ENCODE assay signal across 32 mouse cellular contexts in the genomic region with DNA sequence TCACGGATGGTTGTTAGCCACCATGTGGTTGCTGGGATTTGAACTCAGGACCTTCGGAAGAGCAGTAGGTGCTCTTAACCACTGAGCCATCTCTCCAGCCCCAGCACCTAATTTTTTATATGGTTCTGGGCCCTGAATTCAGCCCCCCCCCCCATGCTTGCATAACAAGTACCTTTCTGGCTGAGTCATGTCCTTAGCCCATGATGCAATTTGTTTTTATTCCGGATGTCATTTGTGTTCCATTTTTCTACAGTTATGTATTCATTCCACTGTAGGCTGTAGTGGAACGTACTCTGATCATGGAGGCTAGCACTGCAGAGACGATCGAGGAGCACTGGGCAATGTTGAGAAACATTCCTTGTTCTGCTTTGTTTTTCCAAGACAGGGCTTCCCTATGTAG.
"Had no signal": no experiment of that assay in that cellular context is flagged by ENCODE, and none has a peak within 500 bp of the region (broad histone marks: within the 10 kb centered on the region; RNA-seq: fewer than 3 reads in every experiment).

No protein-coding gene starts in this region.

- H3K27ac ChIP-seq: limb, embryonic 10.5 days; limb, embryonic 12.5 days; limb, embryonic 13.5 days; limb, embryonic 15.5 days; liver, embryonic 12.5 days; liver, embryonic 13.5 days; liver, embryonic 14.5 days; liver, embryonic 15.5 days; lung, embryonic 15.5 days; macrophage; midbrain, embryonic 10.5 days; midbrain, embryonic 12.5 days; midbrain, embryonic 13.5 days; midbrain, embryonic 15.5 days; neural tube, embryonic 12.5 days; neural tube, embryonic 13.5 days had no signal

- H3K9me3 ChIP-seq: limb, embryonic 10.5 days; limb, embryonic 12.5 days; limb, embryonic 13.5 days; limb, embryonic 15.5 days; liver, embryonic 12.5 days; liver, embryonic 13.5 days; liver, embryonic 15.5 days; lung, embryonic 15.5 days; megakaryocyte, embryonic 14.5 days; midbrain, embryonic 10.5 days; midbrain, embryonic 12.5 days; midbrain, embryonic 13.5 days; midbrain, embryonic 15.5 days; neural tube, embryonic 12.5 days; neural tube, embryonic 13.5 days had no signal

- ATAC-seq: liver, embryonic 12.5 days; lung, postnatal 0 days; midbrain, embryonic 13.5 days; midbrain, embryonic 15.5 days; midbrain, embryonic 16.5 days had no signal

- H3K9ac ChIP-seq: limb, embryonic 12.5 days; limb, embryonic 13.5 days; limb, embryonic 15.5 days; liver, embryonic 12.5 days; liver, embryonic 13.5 days; liver, embryonic 14.5 days; liver, embryonic 15.5 days; lung, embryonic 14.5 days; lung, embryonic 15.5 days; midbrain, embryonic 12.5 days; midbrain, embryonic 13.5 days; midbrain, embryonic 15.5 days; neural tube, embryonic 12.5 days; neural tube, embryonic 13.5 days had no signal

- DNase-seq: left cerebral cortex, postnatal 4 days; liver; liver, embryonic 13.5 days; lung, adult 18-20 months; lung, adult 2 months; lung, embryonic 14.5 days; lung, postnatal 10 days; lung, postnatal 14 days; lung, postnatal 36 days; lung, postnatal 4 days; midbrain, embryonic 14.5 days had no signal

- H3K27me3 ChIP-seq: limb, embryonic 12.5 days; limb, embryonic 13.5 days; limb, embryonic 15.5 days; liver, embryonic 12.5 days; liver, embryonic 13.5 days; liver, embryonic 15.5 days; lung, embryonic 15.5 days; midbrain, embryonic 12.5 days; midbrain, embryonic 13.5 days; midbrain, embryonic 15.5 days; neural tube, embryonic 12.5 days; neural tube, embryonic 13.5 days had no signal

- H3K36me3 ChIP-seq: midbrain, embryonic 15.5 days had no signal

- H3K4me3 ChIP-seq: limb, embryonic 10.5 days; limb, embryonic 12.5 days; limb, embryonic 13.5 days; limb, embryonic 15.5 days; liver, embryonic 12.5 days; liver, embryonic 13.5 days; liver, embryonic 15.5 days; lung, embryonic 15.5 days; midbrain, embryonic 10.5 days; midbrain, embryonic 12.5 days; midbrain, embryonic 13.5 days; midbrain, embryonic 15.5 days; myocyte; neural tube, embryonic 12.5 days; neural tube, embryonic 13.5 days had no signal

- H3K4me2 ChIP-seq: limb, embryonic 12.5 days; limb, embryonic 13.5 days; limb, embryonic 15.5 days; liver, embryonic 11.5 days; liver, embryonic 12.5 days; liver, embryonic 13.5 days; liver, embryonic 15.5 days; lung, embryonic 14.5 days; lung, embryonic 15.5 days; midbrain, embryonic 11.5 days; midbrain, embryonic 12.5 days; midbrain, embryonic 13.5 days; midbrain, embryonic 15.5 days; neural tube, embryonic 12.5 days; neural tube, embryonic 13.5 days had no signal

- H3K4me1 ChIP-seq: limb, embryonic 12.5 days; limb, embryonic 13.5 days; lung, embryonic 15.5 days; midbrain, embryonic 13.5 days; neural tube, embryonic 13.5 days had no signal
